Mouse (Mus musculus) macrophage (primary cell): ENCODE measurements around the gene Ppara. TPM values are rescaled to one million over a fixed set of nuclear protein-coding genes. Genes with fewer than 3 reads are reported as not detected.

Experiments
- H3K27ac ChIP-seq: fragments of 350-480 bp; formaldehyde crosslinking; 2 replicates; pipeline ENCODE4 v1.9.0; 2021
- H3K36me3 ChIP-seq: fragments of 350-480 bp; formaldehyde crosslinking; 2 replicates; pipeline ENCODE4 v1.9.0; 2021; ENCODE audit errors: inconsistent target
- H3K4me3 ChIP-seq: fragments of 350-480 bp; formaldehyde crosslinking; 2 replicates; pipeline ENCODE4 v1.9.0; 2021; ENCODE audit errors: inconsistent target
- H3K79me2 ChIP-seq: fragments of 350-480 bp; formaldehyde crosslinking; 2 replicates; pipeline ENCODE4 v1.9.0; 2021; ENCODE audit errors: inconsistent target
- WGBS: methylation state at CpG from one replicate; pipeline ENCODE4 v1.1.7; 2026; ENCODE audit warnings: inconsistent platforms; ENCODE audit not compliant: missing documents; 5-methylcytosine and 5-hydroxymethylcytosine counted together
- polyA plus RNA-seq: library from polyadenylated mRNA; stranded (reverse); fragments of 250-400 nt; gene quantifications from 3 replicates; pipeline ENCODE4 v1.2.4, GENCODE M21; 2018; ENCODE audit warnings: inconsistent platforms

Gene Ppara
- polyA plus RNA-seq, 1 experiment from 2014 or later, result not detected

- H3K36me3 ChIP-seq, result peaks cover 10% of the 10 kb centered on the region; the same call in 1 of the 2 replicates
- 33% methylated on average over 10 of the region's 10 CpGs for WGBS
- H3K4me3 ChIP-seq, result no peak overlapping the region
- no peak overlapping the region for H3K27ac ChIP-seq
- H3K79me2 ChIP-seq, result no peaks in the 10 kb centered on the region
These were observed 25.4 kb upstream of the Ppara start for GRCm38 (mm10) chr15:85709268-85709973.

- H3K79me2 ChIP-seq, result no peaks in the 10 kb centered on the region
- H3K4me3 ChIP-seq, result no peak overlapping the region
- no peak overlapping the region for H3K27ac ChIP-seq
- peaks cover 10% of the 10 kb centered on the region; the same call in 1 of the 2 replicates for H3K36me3 ChIP-seq
- WGBS, result 4% methylated on average over 8 of the region's 8 CpGs
These were observed 24.6 kb upstream of the Ppara start for GRCm38 (mm10) chr15:85710179-85710578.

GRCm38 (mm10) chr15:85710641-85711580 lies 23.9 kb upstream of the Ppara start:
- WGBS, result 85% methylated on average over 15 of the region's 17 CpGs
- peaks cover 9% of the 10 kb centered on the region; the same call in 1 of the 2 replicates for H3K36me3 ChIP-seq
- H3K27ac ChIP-seq, result no peak overlapping the region
- H3K79me2 ChIP-seq, result no peaks in the 10 kb centered on the region
- H3K4me3 ChIP-seq, result no peak overlapping the region

- Histone ChIP-seq H3K4me3 (no peak overlapping the region), H3K36me3 (no peaks in the 10 kb centered on the region), H3K79me2 (no peaks in the 10 kb centered on the region), H3K27ac (no peak overlapping the region)
- WGBS, result 69% methylated on average over 5 of the region's 5 CpGs
These were observed 22.1 kb upstream of the Ppara start for GRCm38 (mm10) chr15:85712565-85713168.

GRCm38 (mm10) chr15:85713417-85713816 lies 21.4 kb upstream of the Ppara start:
- no peak overlapping the region for H3K4me3 ChIP-seq
- H3K27ac ChIP-seq, result no peak overlapping the region
- 91% methylated on average over 9 of the region's 9 CpGs for WGBS
- no peaks in the 10 kb centered on the region for H3K79me2 ChIP-seq
- H3K36me3 ChIP-seq, result no peaks in the 10 kb centered on the region

GRCm38 (mm10) chr15:85715059-85715458 lies 19.7 kb upstream of the Ppara start:
- WGBS, result 91% methylated on average over 3 of the region's 3 CpGs
- H3K27ac ChIP-seq, result no peak overlapping the region
- H3K4me3 ChIP-seq, result no peak overlapping the region
- H3K36me3 ChIP-seq, result no peaks in the 10 kb centered on the region
- H3K79me2 ChIP-seq, result no peaks in the 10 kb centered on the region

- H3K79me2 ChIP-seq, result no peaks in the 10 kb centered on the region
- no peak overlapping the region for H3K27ac ChIP-seq
- no peak overlapping the region for H3K4me3 ChIP-seq
- WGBS, result 4% methylated on average over 7 of the region's 7 CpGs
- H3K36me3 ChIP-seq, result no peaks in the 10 kb centered on the region
These were observed 18.7 kb upstream of the Ppara start for GRCm38 (mm10) chr15:85716045-85716444.

GRCm38 (mm10) chr15:85716591-85716990 lies 18.2 kb upstream of the Ppara start:
- no peak overlapping the region for H3K27ac ChIP-seq
- WGBS, result 82% methylated on average over 5 of the region's 5 CpGs

GRCm38 (mm10) chr15:85717008-85717407 lies 17.8 kb upstream of the Ppara start:
- Histone ChIP-seq H3K36me3 (no peaks in the 10 kb centered on the region), H3K27ac (no peak overlapping the region)
- 65% methylated on average over 4 of the region's 4 CpGs for WGBS

More at GRCm38 (mm10) chr15:85716591-85716990, 18.2 kb upstream of the Ppara start:
- Histone ChIP-seq H3K36me3 (no peaks in the 10 kb centered on the region), H3K79me2 (no peaks in the 10 kb centered on the region), H3K4me3 (no peak overlapping the region)

GRCm38 (mm10) chr15:85717800-85718199 lies 17.0 kb upstream of the Ppara start:
- Histone ChIP-seq H3K36me3 (no peaks in the 10 kb centered on the region), H3K27ac (no peak overlapping the region), H3K79me2 (no peaks in the 10 kb centered on the region), H3K4me3 (no peak overlapping the region)
- 78% methylated on average over 2 of the region's 2 CpGs for WGBS

More at GRCm38 (mm10) chr15:85717008-85717407, 17.8 kb upstream of the Ppara start:
- H3K4me3 ChIP-seq, result no peak overlapping the region
- no peaks in the 10 kb centered on the region for H3K79me2 ChIP-seq

- Histone ChIP-seq H3K36me3 (no peaks in the 10 kb centered on the region), H3K4me3 (no peak overlapping the region), H3K27ac (no peak overlapping the region), H3K79me2 (no peaks in the 10 kb centered on the region)
- 67% methylated on average over 7 of the region's 7 CpGs for WGBS
These were observed 15.8 kb upstream of the Ppara start for GRCm38 (mm10) chr15:85719017-85719416.

GRCm38 (mm10) chr15:85720366-85720841 lies 14.4 kb upstream of the Ppara start:
- H3K27ac ChIP-seq, result no peak overlapping the region
- H3K79me2 ChIP-seq, result no peaks in the 10 kb centered on the region
- WGBS, result 79% methylated on average over 6 of the region's 6 CpGs
- no peaks in the 10 kb centered on the region for H3K36me3 ChIP-seq
- no peak overlapping the region for H3K4me3 ChIP-seq

GRCm38 (mm10) chr15:85724271-85725165 lies 10.3 kb upstream of the Ppara start:
- 75% methylated on average over 10 of the region's 11 CpGs for WGBS
- no peak overlapping the region for H3K27ac ChIP-seq
- H3K79me2 ChIP-seq, result no peaks in the 10 kb centered on the region
- no peak overlapping the region for H3K4me3 ChIP-seq
- H3K36me3 ChIP-seq, result no peaks in the 10 kb centered on the region

GRCm38 (mm10) chr15:85728224-85728623 lies 6.6 kb upstream of the Ppara start:
- Histone ChIP-seq H3K36me3 (no peaks in the 10 kb centered on the region), H3K27ac (no peak overlapping the region), H3K4me3 (no peak overlapping the region), H3K79me2 (no peaks in the 10 kb centered on the region)
- WGBS, result 95% methylated on average over 5 of the region's 5 CpGs
